Mouse (Mus musculus) duodenum, adult 2 months (tissue): ENCODE results near the gene Sptlc2. TPM values are rescaled to one million over a fixed set of nuclear protein-coding genes. Genes with fewer than 3 reads are reported as not detected.

Source experiments
- polyA plus RNA-seq: library from polyadenylated mRNA; depleted of rRNA; stranded (reverse); fragments of >200 nt; gene quantifications from 2 replicates; pipeline ENCODE4 v1.2.3, GENCODE M21; 2012; ENCODE audit warnings: low replicate concordance; rRNA removed

Sptlc2 gene
- polyA plus RNA-seq, result 13.2 and 22.4 TPM in 2 replicates

GRCm38 (mm10) chr12:87388122-87388774 is at the start of gene Sptlc2:
Gene Sptlc2 (minus strand): TSS chr12:87388355.

GRCm38 (mm10) chr12:87299657-87300440 is 88.3 kb downstream of the Sptlc2 start, which contains the start of gene Ism2:
Gene Ism2 (minus strand): TSS chr12:87299705.

GRCm38 (mm10) chr12:87266108-87266826 is 121.9 kb downstream of the Sptlc2 start, which contains the start of the genes Vipas39 and Ahsa1:
Gene Vipas39 (minus strand): TSS chr12:87266256.
Gene Ahsa1 (plus strand): TSS chr12:87266479.

Other genes with a start within 250 kb of the Sptlc2 start
- gene Gstz1, start 241.2 kb downstream of the Sptlc2 start, polyA plus RNA-seq, result 31.7 and 33.0 TPM in 2 replicates
- 4.8 and 7.1 TPM in 2 replicates for gene Pomt2, start 240.4 kb downstream of the Sptlc2 start, polyA plus RNA-seq
- gene Samd15, start 188.6 kb downstream of the Sptlc2 start, polyA plus RNA-seq, result not detected in 2 replicates
- gene Tmed8, start 187.9 kb downstream of the Sptlc2 start, polyA plus RNA-seq, result 0.31 and 0.55 TPM in 2 replicates
- 0.08 and 0.82 TPM in 2 replicates for gene Noxred1, start 149.6 kb downstream of the Sptlc2 start, polyA plus RNA-seq
- gene Vipas39, start 122.1 kb downstream of the Sptlc2 start, polyA plus RNA-seq, result 15.0 and 21.8 TPM in 2 replicates
- 16.8 and 18.5 TPM in 2 replicates for gene Ahsa1, start 121.9 kb downstream of the Sptlc2 start, polyA plus RNA-seq
- 0.14 and 0.50 TPM in 2 replicates for gene Ism2, start 88.7 kb downstream of the Sptlc2 start, polyA plus RNA-seq
- 1.3 and 3.9 TPM in 2 replicates for gene Slirp, start 55.5 kb upstream of the Sptlc2 start, polyA plus RNA-seq
- gene Alkbh1, start 55.7 kb upstream of the Sptlc2 start, polyA plus RNA-seq, result 7.4 and 8.3 TPM in 2 replicates
- 0.87 and 1.6 TPM in 2 replicates for gene Snw1, start 83.9 kb upstream of the Sptlc2 start, polyA plus RNA-seq
- not detected in 2 replicates for gene Gm5788, start 106.4 kb upstream of the Sptlc2 start, polyA plus RNA-seq
- not detected in 2 replicates for gene Gm8300, start 126.0 kb upstream of the Sptlc2 start, polyA plus RNA-seq
- not detected in 2 replicates for gene Oog1, start 214.3 kb upstream of the Sptlc2 start, polyA plus RNA-seq
- not detected in 2 replicates for gene Gm4027, start 230.5 kb upstream of the Sptlc2 start, polyA plus RNA-seq